Mouse (Mus musculus) kidney, embryonic 14.5 days (tissue): ENCODE data around the gene Pik3r1. TPM values are rescaled to one million over a fixed set of nuclear protein-coding genes. Genes with fewer than 3 reads are reported as not detected.

Source experiments
- ATAC-seq: fragments of 200-750 bp; cut with Nextera tagmentation; 2 replicates; pipeline ENCODE4 v1.8.0; 2017; ENCODE audit warnings: moderate number of reproducible peaks, mild to moderate bottlenecking, moderate TSS enrichment, moderate library complexity; ENCODE audit not compliant: low FRiP score, low TSS enrichment
- H3K27ac ChIP-seq: fragments of 300-500 bp; sonication (generic); 2 replicates; pipeline ENCODE4 v1.5.1; 2014; ENCODE audit warnings: low read depth, mild to moderate bottlenecking, low read length, moderate library complexity, mixed read lengths
- H3K27me3 ChIP-seq: fragments of 300-500 bp; sonication (generic); 2 replicates; pipeline ENCODE4 v1.6.1; 2014; ENCODE audit warnings: mild to moderate bottlenecking, low read length; ENCODE audit not compliant: control insufficient read depth, insufficient read depth
- H3K36me3 ChIP-seq: fragments of 300-500 bp; sonication (generic); 2 replicates; pipeline ENCODE4 v1.6.1; 2014; ENCODE audit warnings: low read length, mixed read lengths; ENCODE audit not compliant: control insufficient read depth, insufficient read depth
- H3K4me1 ChIP-seq: fragments of 300-500 bp; sonication (generic); 2 replicates; pipeline ENCODE4 v1.6.1; 2014; ENCODE audit warnings: low read length, mixed read lengths; ENCODE audit not compliant: control insufficient read depth, insufficient read depth
- H3K4me2 ChIP-seq: fragments of 300-500 bp; sonication (generic); replicated peaks from 2 replicates; pipeline ENCODE4 v1.6.1; 2014; ENCODE audit warnings: low read depth, mild to moderate bottlenecking, low read length
- H3K4me3 ChIP-seq: fragments of 300-500 bp; sonication (generic); 2 replicates; pipeline ENCODE4 v1.5.1; 2014; ENCODE audit warnings: mild to moderate bottlenecking, low read length
- H3K9ac ChIP-seq: fragments of 300-500 bp; sonication (generic); 2 replicates; pipeline ENCODE4 v1.6.1; 2014; ENCODE audit warnings: low read depth, mild to moderate bottlenecking, low read length, moderate library complexity
- H3K9me3 ChIP-seq: fragments of 300-500 bp; sonication (generic); 2 replicates; pipeline ENCODE4 v1.6.1; 2016; ENCODE audit warnings: low read length; ENCODE audit not compliant: control insufficient read depth
- WGBS: fragments of 180-500 bp; shearing (Covaris S2); extraction: QIAGEN DNeasy Blood & Tissue Kit; methylation state at CpG from one replicate; pipeline ENCODE4 v1.1.7; 2014; 5-methylcytosine and 5-hydroxymethylcytosine counted together
- polyA plus RNA-seq: library from polyadenylated mRNA; unstranded; fragments of >200 nt; fragmentation: Nextera tagmentation; extraction: Ambion mirVana; gene quantifications from 2 replicates; pipeline ENCODE4 v1.2.1, GENCODE M21; 2014

Pik3r1 gene
- polyA plus RNA-seq, 1 experiment from 2014 or later: 63.2 TPM

GRCm38 (mm10) chr13:101712720-101713428 lies 55.1 kb downstream of the Pik3r1 start:
- no peak overlapping the region for H3K9ac ChIP-seq
- H3K4me3 ChIP-seq: no peak overlapping the region
- no peak overlapping the region for H3K4me2 ChIP-seq
- peaks cover 8% of the 10 kb centered on the region; the same call in 1 of the 2 replicates for H3K36me3 ChIP-seq
- no peak for ATAC-seq
- 0 out of 2 replicates have a peak, but pooled peaks cover 1% of the 10 kb centered on the region for H3K4me1 ChIP-seq
- no peak overlapping the region for H3K27ac ChIP-seq
- H3K27me3 ChIP-seq: no peaks in the 10 kb centered on the region
- 72% methylated on average over 9 of the region's 9 CpGs for WGBS
- H3K9me3 ChIP-seq: no peaks in the 10 kb centered on the region

GRCm38 (mm10) chr13:101712099-101712498 lies 55.9 kb downstream of the Pik3r1 start:
- Histone ChIP-seq H3K4me3 (no peak overlapping the region), H3K4me2 (no peak overlapping the region), H3K4me1 (no peaks in the 10 kb centered on the region), H3K27ac (no peak overlapping the region), H3K27me3 (no peaks in the 10 kb centered on the region), H3K9ac (no peak overlapping the region), H3K9me3 (no peaks in the 10 kb centered on the region), H3K36me3 (peaks cover 9% of the 10 kb centered on the region; the same call in 1 of the 2 replicates)
- WGBS: 85% methylated on average over 9 of the region's 9 CpGs
- no peak for ATAC-seq

- Histone ChIP-seq H3K36me3 (peaks cover 9% of the 10 kb centered on the region; the same call in 1 of the 2 replicates), H3K27ac (no peak overlapping the region), H3K9me3 (no peaks in the 10 kb centered on the region), H3K9ac (no peak overlapping the region), H3K4me2 (no peak overlapping the region), H3K27me3 (no peaks in the 10 kb centered on the region), H3K4me3 (no peak overlapping the region), H3K4me1 (no peaks in the 10 kb centered on the region)
- no peak for ATAC-seq
- 85% methylated on average over 2 of the region's 2 CpGs for WGBS
Measured at GRCm38 (mm10) chr13:101711301-101711700, 56.7 kb downstream of the Pik3r1 start.

- WGBS: 83% methylated on average over 3 of the region's 3 CpGs
- no peak overlapping the region for H3K9ac ChIP-seq
- ATAC-seq: no peak
- peaks cover 13% of the 10 kb centered on the region; the same call in 1 of the 2 replicates for H3K36me3 ChIP-seq
- H3K4me1 ChIP-seq: no peaks in the 10 kb centered on the region
- H3K4me3 ChIP-seq: no peak overlapping the region
- no peaks in the 10 kb centered on the region for H3K27me3 ChIP-seq
- no peaks in the 10 kb centered on the region for H3K9me3 ChIP-seq
- no peak overlapping the region for H3K27ac ChIP-seq
- H3K4me2 ChIP-seq: no peak overlapping the region
Measured at GRCm38 (mm10) chr13:101709788-101710187, 58.2 kb downstream of the Pik3r1 start.

GRCm38 (mm10) chr13:101707226-101707625 lies 60.8 kb downstream of the Pik3r1 start:
- no peak overlapping the region for H3K27ac ChIP-seq
- H3K4me3 ChIP-seq: no peak overlapping the region
- ATAC-seq: no peak
- no peak overlapping the region for H3K9ac ChIP-seq
- H3K4me1 ChIP-seq: no peaks in the 10 kb centered on the region
- H3K9me3 ChIP-seq: no peaks in the 10 kb centered on the region
- peaks cover 15% of the 10 kb centered on the region; the same call in 1 of the 2 replicates for H3K36me3 ChIP-seq
- H3K27me3 ChIP-seq: no peaks in the 10 kb centered on the region
- no peak overlapping the region for H3K4me2 ChIP-seq
- 90% methylated on average over 9 of the region's 9 CpGs for WGBS

- Histone ChIP-seq H3K4me1 (no peaks in the 10 kb centered on the region), H3K9ac (no peak overlapping the region), H3K4me3 (no peak overlapping the region), H3K36me3 (peaks cover 19% of the 10 kb centered on the region; the same call in 1 of the 2 replicates), H3K4me2 (no peak overlapping the region), H3K9me3 (no peaks in the 10 kb centered on the region), H3K27me3 (no peaks in the 10 kb centered on the region), H3K27ac (no peak overlapping the region)
- WGBS: 70% methylated on average over 7 of the region's 7 CpGs
- ATAC-seq: no peak
Measured at GRCm38 (mm10) chr13:101706426-101706825, 61.6 kb downstream of the Pik3r1 start.

- Histone ChIP-seq H3K27ac (no peak overlapping the region), H3K4me1 (0 out of 2 replicates have a peak, but pooled peaks cover 5% of the 10 kb centered on the region), H3K4me3 (no peak overlapping the region), H3K27me3 (no peaks in the 10 kb centered on the region), H3K9me3 (no peaks in the 10 kb centered on the region), H3K36me3 (peaks cover 26% of the 10 kb centered on the region; the same call in 1 of the 2 replicates), H3K9ac (no peak overlapping the region), H3K4me2 (no peak overlapping the region)
- 67% methylated on average over 14 of the region's 14 CpGs for WGBS
- ATAC-seq: no peak
Measured at GRCm38 (mm10) chr13:101702096-101702775, 65.8 kb downstream of the Pik3r1 start.

GRCm38 (mm10) chr13:101701632-101702031 lies 66.4 kb downstream of the Pik3r1 start:
- Histone ChIP-seq H3K4me2 (no peak overlapping the region), H3K27ac (no peak overlapping the region), H3K36me3 (peaks cover 26% of the 10 kb centered on the region; the same call in 1 of the 2 replicates), H3K9me3 (no peaks in the 10 kb centered on the region), H3K9ac (no peak overlapping the region), H3K4me1 (0 out of 2 replicates have a peak, but pooled peaks cover 6% of the 10 kb centered on the region), H3K4me3 (no peak overlapping the region), H3K27me3 (no peaks in the 10 kb centered on the region)
- 83% methylated on average over 8 of the region's 8 CpGs for WGBS
- ATAC-seq: no peak

- no peak for ATAC-seq
- no peak overlapping the region for H3K9ac ChIP-seq
- no peaks in the 10 kb centered on the region for H3K9me3 ChIP-seq
- peaks cover 21% of the 10 kb centered on the region; the same call in 1 of the 2 replicates for H3K36me3 ChIP-seq
- 81% methylated on average over 5 of the region's 5 CpGs for whole genome bisulfite sequencing
- H3K27me3 ChIP-seq: no peaks in the 10 kb centered on the region
- peaks cover 12% of the 10 kb centered on the region; the same call in 1 of the 2 replicates for H3K4me1 ChIP-seq
- H3K27ac ChIP-seq: no peak overlapping the region
- no peak overlapping the region for H3K4me2 ChIP-seq
- H3K4me3 ChIP-seq: no peak overlapping the region
Measured at GRCm38 (mm10) chr13:101699742-101700141, 68.3 kb downstream of the Pik3r1 start.
